Mouse (Mus musculus): ENCODE results near the gene Pcbp1. TPM values are rescaled to one million over a fixed set of nuclear protein-coding genes. Genes with fewer than 3 reads are reported as not detected.
"Not testable (repeated sequence)": the region's sequence is repeated elsewhere in the genome, so short reads cannot be mapped to it uniquely, and the experiment has no call there.

The Pcbp1 gene
- polyA plus RNA-seq, 1 experiment, result 453 TPM

DNA sequence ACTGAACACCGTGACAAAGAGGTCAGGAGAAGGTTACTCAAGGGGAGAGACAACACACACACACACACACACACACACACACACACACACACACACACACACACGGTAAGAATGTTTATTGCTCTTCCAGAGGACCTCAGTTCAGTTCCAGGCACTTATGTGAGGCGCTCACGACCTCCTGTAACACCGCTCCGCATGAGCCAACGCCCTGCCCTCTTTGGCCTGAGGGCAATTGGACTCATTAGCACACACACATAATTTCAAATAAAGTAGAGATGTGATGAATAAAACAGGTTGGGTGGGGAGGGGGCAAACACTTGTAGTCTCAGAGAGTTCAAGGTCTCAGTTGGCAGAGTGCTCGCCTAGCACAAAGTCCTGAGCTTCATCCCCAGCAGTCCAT lies 30.0 kb downstream of the Pcbp1 start:
- TF ChIP-seq USF1 (IDR thresholded peaks at IDR 0.05; ENCODE audit: low read depth) (no peak), MYOG (IDR thresholded peaks at IDR 0.05; ENCODE audit: control insufficient read depth, extremely low read depth, insufficient read length) (no peak), CEBPB (IDR thresholded peaks at IDR 0.05; ENCODE audit: low read depth) (no peak), CTCF (IDR thresholded peaks at IDR 0.05; ENCODE audit: control insufficient read depth, insufficient read depth, insufficient read length) (no peak), MAX (IDR thresholded peaks at IDR 0.05) (no peak), MYOD1 (IDR thresholded peaks at IDR 0.05; ENCODE audit: control insufficient read depth, insufficient read length, low read depth) (no peak), FOSL1 (IDR thresholded peaks at IDR 0.05; ENCODE audit: insufficient read depth, low read length, poor library complexity, severe bottlenecking) (no peak)
- Histone ChIP-seq H3K27me3 (ENCODE audit: control insufficient read depth, insufficient read depth, insufficient read length) (no peaks in the 10 kb centered on the region), H3K79me3 (ENCODE audit: low read depth) (no peaks in the 10 kb centered on the region), H3K36me3 (ENCODE audit: control insufficient read depth, insufficient read depth) (no peaks in the 10 kb centered on the region), H3K4me3 (ENCODE audit: insufficient read depth, poor library complexity, severe bottlenecking) (no peak overlapping the region), H3K79me2 (ENCODE audit: control insufficient read depth, insufficient read depth) (no peaks in the 10 kb centered on the region), H3ac (ENCODE audit: control insufficient read depth, insufficient read length, low read depth) (no peak overlapping the region)

DNA sequence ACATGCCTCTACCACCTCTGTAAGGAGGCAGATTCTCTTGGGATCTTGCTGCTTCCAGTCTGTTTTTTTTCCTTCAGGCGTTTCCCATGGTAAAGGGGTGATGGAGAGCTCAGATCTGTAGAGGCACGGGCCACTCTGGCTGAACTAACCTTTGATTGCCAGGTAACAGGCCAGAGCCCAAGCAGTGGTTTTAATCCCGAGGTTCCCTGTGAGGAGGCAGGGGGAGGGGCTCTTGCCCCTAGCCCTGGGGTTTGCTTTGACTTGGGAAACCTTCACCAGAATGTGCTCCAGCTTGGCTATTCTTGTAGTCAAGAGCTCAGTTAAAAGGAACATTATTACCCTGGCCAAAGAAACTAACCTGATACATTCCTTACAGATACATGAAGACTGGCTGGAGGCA lies 30.5 kb downstream of the Pcbp1 start:
- H3K79me2 ChIP-seq (ENCODE audit: control insufficient read depth, insufficient read depth), result no peaks in the 10 kb centered on the region
- H3K79me3 ChIP-seq (ENCODE audit: low read depth), result no peaks in the 10 kb centered on the region
- H3K27me3 ChIP-seq (ENCODE audit: control insufficient read depth, insufficient read depth, insufficient read length), result no peaks in the 10 kb centered on the region
- no peaks in the 10 kb centered on the region for H3K36me3 ChIP-seq (ENCODE audit: control insufficient read depth, insufficient read depth)
- TF ChIP-seq CEBPB (IDR thresholded peaks at IDR 0.05; ENCODE audit: low read depth), result no peak
- TF ChIP-seq MAX (IDR thresholded peaks at IDR 0.05), result no peak
- no peak for TF ChIP-seq MYOD1 (IDR thresholded peaks at IDR 0.05; ENCODE audit: control insufficient read depth, insufficient read length, low read depth)
- TF ChIP-seq FOSL1 (IDR thresholded peaks at IDR 0.05; ENCODE audit: insufficient read depth, low read length, poor library complexity, severe bottlenecking), result no peak
- TF ChIP-seq CTCF (IDR thresholded peaks at IDR 0.05; ENCODE audit: control insufficient read depth, insufficient read depth, insufficient read length), result no peak
- TF ChIP-seq MYOG (IDR thresholded peaks at IDR 0.05; ENCODE audit: control insufficient read depth, extremely low read depth, insufficient read length), result no peak
- TF ChIP-seq USF1 (IDR thresholded peaks at IDR 0.05; ENCODE audit: low read depth), result no peak
- H3K4me3 ChIP-seq (ENCODE audit: insufficient read depth, poor library complexity, severe bottlenecking), result no peak overlapping the region
- H3ac ChIP-seq (ENCODE audit: control insufficient read depth, insufficient read length, low read depth), result no peak overlapping the region

DNA sequence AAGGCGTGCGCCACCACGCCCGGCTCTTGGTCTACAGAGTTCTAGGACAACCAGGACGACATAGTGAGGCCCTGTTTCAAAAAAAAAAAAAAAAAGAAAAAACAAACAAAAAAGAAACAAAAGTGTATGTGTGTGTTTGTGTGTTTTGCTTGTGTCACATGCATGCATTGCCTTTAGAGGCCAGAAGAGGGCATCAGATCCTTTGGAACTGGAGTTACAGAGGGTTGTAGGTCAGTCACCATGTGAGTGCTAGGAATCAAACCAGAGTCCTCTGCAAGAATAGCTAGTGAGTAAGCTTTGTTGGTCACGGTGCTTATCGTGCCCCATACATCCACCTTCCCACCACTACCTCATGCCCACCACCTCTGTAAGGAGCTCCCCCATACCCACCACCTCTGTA lies 31.4 kb downstream of the Pcbp1 start:
- H3K79me2 ChIP-seq (ENCODE audit: control insufficient read depth, insufficient read depth), result no peaks in the 10 kb centered on the region
- H3K4me3 ChIP-seq (ENCODE audit: insufficient read depth, poor library complexity, severe bottlenecking), result no peak overlapping the region
- TF ChIP-seq FOSL1 (IDR thresholded peaks at IDR 0.05; ENCODE audit: insufficient read depth, low read length, poor library complexity, severe bottlenecking), result no peak
- H3ac ChIP-seq (ENCODE audit: control insufficient read depth, insufficient read length, low read depth), result no peak overlapping the region
- no peaks in the 10 kb centered on the region for H3K27me3 ChIP-seq (ENCODE audit: control insufficient read depth, insufficient read depth, insufficient read length)
- no peaks in the 10 kb centered on the region for H3K79me3 ChIP-seq (ENCODE audit: low read depth)
- H3K36me3 ChIP-seq (ENCODE audit: control insufficient read depth, insufficient read depth), result no peaks in the 10 kb centered on the region

DNA sequence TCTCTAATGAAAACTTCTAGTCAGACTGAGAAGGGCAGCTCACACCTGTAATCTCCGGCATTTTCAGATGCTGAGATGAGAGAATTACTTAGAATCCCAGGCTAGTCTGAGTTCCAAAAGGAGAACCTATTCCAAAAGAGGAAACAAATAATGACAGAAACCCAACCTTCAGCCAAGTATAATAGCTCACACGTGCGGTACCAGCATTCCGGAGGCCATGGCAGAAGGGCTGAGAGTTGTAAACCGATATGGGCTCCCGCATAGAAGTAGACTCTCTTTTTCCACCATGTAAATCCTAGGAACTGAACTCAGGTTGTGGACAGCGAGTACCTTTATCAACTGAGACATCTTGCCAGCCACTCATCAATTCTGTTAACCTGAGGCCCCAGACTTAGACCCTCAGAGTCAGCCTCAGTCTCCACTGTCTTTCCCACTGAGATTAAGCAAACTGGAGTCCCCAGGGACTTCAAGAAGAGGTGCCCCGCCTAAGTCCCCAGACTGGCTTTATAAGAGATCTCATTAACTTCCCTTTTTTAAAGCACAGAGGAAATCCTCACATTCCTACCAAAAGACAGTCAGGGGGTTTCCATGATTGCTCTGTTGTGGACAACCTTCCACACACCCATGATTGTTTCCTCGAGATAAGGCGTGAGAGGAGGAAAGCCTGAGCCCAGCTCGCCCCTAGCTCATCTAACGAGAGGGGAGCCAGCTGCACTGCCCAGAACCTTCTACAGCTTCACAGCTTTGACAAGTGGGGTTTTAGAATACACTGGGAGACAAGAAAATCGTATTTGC lies 32.5 kb downstream of the Pcbp1 start:
- no peak overlapping the region for H3K4me3 ChIP-seq (ENCODE audit: insufficient read depth, poor library complexity, severe bottlenecking)
- H3ac ChIP-seq (ENCODE audit: control insufficient read depth, insufficient read length, low read depth), result no peak overlapping the region
- H3K27me3 ChIP-seq (ENCODE audit: control insufficient read depth, insufficient read depth, insufficient read length), result no peaks in the 10 kb centered on the region
- TF ChIP-seq MYOD1 (IDR thresholded peaks at IDR 0.05; ENCODE audit: control insufficient read depth, insufficient read length, low read depth) (no peak), USF1 (IDR thresholded peaks at IDR 0.05; ENCODE audit: low read depth) (no peak), CTCF (IDR thresholded peaks at IDR 0.05; ENCODE audit: control insufficient read depth, insufficient read depth, insufficient read length) (no peak), CEBPB (IDR thresholded peaks at IDR 0.05; ENCODE audit: low read depth) (no peak), MAX (IDR thresholded peaks at IDR 0.05) (no peak), MYOG (IDR thresholded peaks at IDR 0.05; ENCODE audit: control insufficient read depth, extremely low read depth, insufficient read length) (no peak), FOSL1 (IDR thresholded peaks at IDR 0.05; ENCODE audit: insufficient read depth, low read length, poor library complexity, severe bottlenecking) (no peak)
- no peaks in the 10 kb centered on the region for H3K79me3 ChIP-seq (ENCODE audit: low read depth)
- H3K36me3 ChIP-seq (ENCODE audit: control insufficient read depth, insufficient read depth), result no peaks in the 10 kb centered on the region
- H3K79me2 ChIP-seq (ENCODE audit: control insufficient read depth, insufficient read depth), result no peaks in the 10 kb centered on the region

DNA sequence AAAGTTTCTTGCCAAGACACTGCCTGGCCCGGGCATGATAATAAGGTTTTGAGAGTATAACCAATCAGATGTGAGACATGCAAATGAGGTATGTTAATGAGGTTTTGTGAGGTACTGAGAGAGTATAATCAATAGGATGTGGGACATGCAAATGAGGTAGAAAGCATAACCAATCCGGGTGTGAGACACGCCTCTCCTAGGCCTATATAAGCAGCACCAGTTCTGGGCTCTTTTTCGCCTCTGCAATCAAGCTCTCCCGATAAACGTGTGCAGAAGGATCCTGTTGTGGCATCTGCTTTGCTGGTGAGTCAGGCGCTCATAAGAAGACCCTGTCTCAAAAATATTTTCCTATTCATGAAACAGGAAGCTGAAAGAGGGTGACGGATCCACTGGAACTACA lies 35.7 kb downstream of the Pcbp1 start:
- not testable (repeated sequence) for H3ac ChIP-seq (ENCODE audit: control insufficient read depth, insufficient read length, low read depth); H3K27me3 ChIP-seq (ENCODE audit: control insufficient read depth, insufficient read depth, insufficient read length); H3K36me3 ChIP-seq (ENCODE audit: control insufficient read depth, insufficient read depth); H3K79me2 ChIP-seq (ENCODE audit: control insufficient read depth, insufficient read depth); H3K79me3 ChIP-seq (ENCODE audit: low read depth); H3K4me3 ChIP-seq (ENCODE audit: insufficient read depth, poor library complexity, severe bottlenecking)

DNA sequence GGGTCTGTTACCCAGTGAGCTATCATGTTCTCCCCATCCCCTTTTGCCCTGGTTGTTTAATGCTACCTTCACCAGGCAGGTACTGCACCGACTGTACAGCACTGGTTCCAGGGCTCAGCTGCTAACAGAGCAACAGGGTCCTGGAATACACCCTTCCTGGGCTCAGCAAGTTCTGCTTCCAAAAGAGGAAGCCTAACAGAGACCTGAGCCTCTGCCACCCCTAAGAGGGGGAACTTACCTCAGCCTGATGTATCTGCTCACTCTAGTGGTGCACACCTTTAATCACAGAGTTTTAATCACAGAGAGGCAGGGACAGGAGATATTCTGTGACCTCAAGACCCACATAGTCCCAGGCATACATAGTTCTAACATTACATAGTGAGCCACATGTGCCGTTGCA lies 36.2 kb downstream of the Pcbp1 start:
- no peak overlapping the region for H3ac ChIP-seq (ENCODE audit: control insufficient read depth, insufficient read length, low read depth)
- no peaks in the 10 kb centered on the region for H3K79me3 ChIP-seq (ENCODE audit: low read depth)
- H3K4me3 ChIP-seq (ENCODE audit: insufficient read depth, poor library complexity, severe bottlenecking), result no peak overlapping the region
- H3K36me3 ChIP-seq (ENCODE audit: control insufficient read depth, insufficient read depth), result no peaks in the 10 kb centered on the region
- no peaks in the 10 kb centered on the region for H3K27me3 ChIP-seq (ENCODE audit: control insufficient read depth, insufficient read depth, insufficient read length)
- TF ChIP-seq CTCF (IDR thresholded peaks at IDR 0.05; ENCODE audit: control insufficient read depth, insufficient read depth, insufficient read length) (no peak), MYOG (IDR thresholded peaks at IDR 0.05; ENCODE audit: control insufficient read depth, extremely low read depth, insufficient read length) (no peak), FOSL1 (IDR thresholded peaks at IDR 0.05; ENCODE audit: insufficient read depth, low read length, poor library complexity, severe bottlenecking) (no peak), USF1 (IDR thresholded peaks at IDR 0.05; ENCODE audit: low read depth) (no peak), MAX (IDR thresholded peaks at IDR 0.05) (no peak), MYOD1 (IDR thresholded peaks at IDR 0.05; ENCODE audit: control insufficient read depth, insufficient read length, low read depth) (no peak), CEBPB (IDR thresholded peaks at IDR 0.05; ENCODE audit: low read depth) (no peak)
- H3K79me2 ChIP-seq (ENCODE audit: control insufficient read depth, insufficient read depth), result no peaks in the 10 kb centered on the region
